Mouse (Mus musculus) C2C12 (cell line): ENCODE data around the gene Lrmda.

Experiments used
- CEBPB ChIP-seq: IDR thresholded peaks from one replicate; pipeline ENCODE4 v1.6.1; 2011; ENCODE audit warnings: low read depth, mild to moderate bottlenecking, control low read depth, moderate library complexity
- CTCF ChIP-seq: IDR thresholded peaks from one replicate; pipeline ENCODE4 v1.5.1; 2011; ENCODE audit not compliant: control insufficient read depth, insufficient read depth, insufficient read length
- MAX ChIP-seq: IDR thresholded peaks from one replicate; pipeline ENCODE4 v1.6.1; 2011; ENCODE audit warnings: mild to moderate bottlenecking, control low read depth
- MYOG ChIP-seq: IDR thresholded peaks from one replicate; pipeline ENCODE4 v1.6.1; 2011; ENCODE audit not compliant: control insufficient read depth, insufficient read length; ENCODE audit errors: extremely low read depth
- USF1 ChIP-seq: IDR thresholded peaks from one replicate; pipeline ENCODE4 v1.6.1; 2011; ENCODE audit warnings: low read depth, mild to moderate bottlenecking, control low read depth, moderate library complexity

DNA sequence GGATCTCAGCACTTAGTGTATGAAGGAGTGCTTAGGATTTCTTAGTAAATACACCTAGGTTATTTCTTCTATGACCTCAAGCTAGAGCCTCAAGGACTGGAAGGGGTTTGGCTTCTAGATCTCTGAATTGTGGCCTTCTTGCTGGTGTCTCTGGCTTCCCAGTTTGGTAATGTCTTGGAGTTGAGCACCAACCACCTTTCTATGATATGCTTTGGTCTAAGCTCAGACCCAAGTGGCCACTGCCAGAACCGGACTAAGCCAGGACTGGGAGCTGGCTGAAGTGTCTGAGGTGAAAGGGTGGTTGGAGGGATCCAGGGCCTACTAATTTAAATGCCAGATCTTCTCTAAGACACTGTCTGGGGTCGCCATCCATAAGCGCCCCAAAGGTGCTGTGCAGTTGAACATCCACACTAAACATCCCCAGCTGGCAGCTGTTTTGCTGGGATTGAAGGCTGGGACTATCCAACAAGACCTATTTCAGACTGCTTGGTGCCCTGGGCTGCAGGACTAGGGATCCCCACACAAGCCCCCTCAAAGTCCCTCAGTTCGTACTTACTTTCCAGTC lies 27.1 kb upstream of the Lrmda start:
- TF ChIP-seq CTCF (no peak), MYOG (no peak), MAX (no peak), CEBPB (no peak), USF1 (no peak)
